Mouse (Mus musculus) forebrain, embryonic 11.5 days (tissue): Measurements from ENCODE around the gene Rab31. TPM values are rescaled to one million over a fixed set of nuclear protein-coding genes. Genes with fewer than 3 reads are reported as not detected.

Experiments used
- ATAC-seq: fragments of 200-750 bp; cut with Nextera tagmentation; replicated peaks from 2 replicates; pipeline ENCODE4 v1.8.0; 2017; ENCODE audit warnings: moderate TSS enrichment; ENCODE audit not compliant: low FRiP score
- DNase-seq: peaks from one replicate; pipeline ENCODE4 v3.0.0-alpha.2; 2017; ENCODE audit warnings: low spot score
- H3K27ac ChIP-seq: fragments of 300-500 bp; sonication (generic); 2 replicates; pipeline ENCODE4 v1.5.1; 2014; ENCODE audit warnings: low read depth, low read length
- H3K27me3 ChIP-seq: fragments of 300-500 bp; sonication (generic); 2 replicates; pipeline ENCODE4 v1.6.1; 2014; ENCODE audit warnings: mild to moderate bottlenecking, low read length, mixed read lengths; ENCODE audit not compliant: control insufficient read depth, insufficient read depth
- H3K36me3 ChIP-seq: fragments of 300-500 bp; sonication (generic); 2 replicates; pipeline ENCODE4 v1.6.1; 2014; ENCODE audit warnings: mild to moderate bottlenecking, low read length, moderate library complexity, mixed read lengths; ENCODE audit not compliant: control insufficient read depth, insufficient read depth
- H3K4me1 ChIP-seq: fragments of 300-500 bp; sonication (generic); replicated peaks from 2 replicates; pipeline ENCODE4 v1.6.1; 2014; ENCODE audit warnings: low read length, mixed read lengths; ENCODE audit not compliant: control insufficient read depth, insufficient read depth
- H3K4me2 ChIP-seq: fragments of 300-500 bp; sonication (generic); 2 replicates; pipeline ENCODE4 v1.6.1; 2014; ENCODE audit warnings: low read depth, mild to moderate bottlenecking, low read length, moderate library complexity, mixed read lengths; ENCODE audit not compliant: severe bottlenecking
- H3K4me3 ChIP-seq: fragments of 300-500 bp; sonication (generic); 2 replicates; pipeline ENCODE4 v1.5.1; 2014; ENCODE audit warnings: low read depth, low read length
- H3K9ac ChIP-seq: fragments of 300-500 bp; sonication (generic); 2 replicates; pipeline ENCODE4 v1.6.1; 2014; ENCODE audit warnings: low read length
- H3K9me3 ChIP-seq: fragments of 300-500 bp; sonication (generic); 2 replicates; pipeline ENCODE4 v1.6.1; 2016; ENCODE audit warnings: low read length, mixed read lengths; ENCODE audit not compliant: control insufficient read depth
- WGBS: fragments of 180-500 bp; shearing (Covaris S2); extraction: QIAGEN DNeasy Blood & Tissue Kit; methylation state at CpG from one replicate; pipeline ENCODE4 v1.1.7; 2014; 5-methylcytosine and 5-hydroxymethylcytosine counted together
- polyA plus RNA-seq: library from polyadenylated mRNA; unstranded; fragments of >200 nt; fragmentation: Nextera tagmentation; extraction: Ambion mirVana; gene quantifications from 2 replicates; pipeline ENCODE4 v1.2.1, GENCODE M21; 2014

The Rab31 gene
- polyA plus RNA-seq, 1 experiment from 2014 or later = 73.4 TPM

DNA sequence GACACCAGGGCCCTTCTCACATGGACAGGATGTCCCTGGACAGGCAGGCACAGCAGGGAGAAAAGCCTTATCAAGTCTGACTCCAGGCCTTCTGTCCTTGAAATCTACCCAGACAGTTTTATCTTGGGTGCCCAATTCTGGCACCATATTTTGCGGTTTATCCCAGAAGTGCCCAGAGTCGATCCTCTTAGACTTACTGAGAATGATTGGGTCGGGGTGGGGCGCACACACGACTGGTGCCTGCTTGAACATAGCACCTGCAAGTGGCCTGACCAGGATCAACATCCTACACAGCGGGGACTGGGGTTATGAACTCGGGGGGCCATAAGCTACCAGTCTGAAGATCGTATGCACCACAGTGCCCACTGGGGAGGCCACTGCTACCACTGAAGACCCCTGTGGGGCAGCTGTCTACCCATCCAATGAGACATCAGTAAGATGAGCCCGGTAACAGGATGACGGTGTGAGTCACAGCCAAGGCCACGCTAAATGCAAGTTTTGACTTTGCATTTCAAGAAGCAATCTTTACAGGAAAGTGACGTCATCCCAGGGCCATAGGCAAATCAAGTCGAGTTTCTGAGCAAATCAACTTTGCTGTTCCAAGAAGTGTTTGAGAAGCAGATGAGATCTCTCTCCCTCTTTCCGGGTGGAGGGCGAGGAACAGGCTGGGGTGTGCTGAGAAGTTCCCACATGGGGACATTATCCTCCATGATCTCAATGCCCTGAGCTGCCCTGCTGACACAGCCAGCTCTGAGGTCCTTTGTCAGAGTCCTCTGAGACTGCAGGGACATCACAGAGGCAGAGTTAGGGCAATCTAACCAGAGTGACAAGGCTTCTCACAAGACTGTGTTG is 32.5 kb downstream of the Rab31 start:
- Histone ChIP-seq H3K9me3 (no peaks in the 10 kb centered on the region), H3K9ac (no peak overlapping the region), H3K27ac (no peak overlapping the region), H3K36me3 (no peaks in the 10 kb centered on the region), H3K4me1 (peaks cover 5% of the 10 kb centered on the region), H3K4me2 (no peak overlapping the region), H3K4me3 (no peak overlapping the region), H3K27me3 (no peaks in the 10 kb centered on the region)
- 88% methylated on average over 15 of the region's 15 CpGs for WGBS
- DNase-seq (no peak), ATAC-seq (no peak)

DNA sequence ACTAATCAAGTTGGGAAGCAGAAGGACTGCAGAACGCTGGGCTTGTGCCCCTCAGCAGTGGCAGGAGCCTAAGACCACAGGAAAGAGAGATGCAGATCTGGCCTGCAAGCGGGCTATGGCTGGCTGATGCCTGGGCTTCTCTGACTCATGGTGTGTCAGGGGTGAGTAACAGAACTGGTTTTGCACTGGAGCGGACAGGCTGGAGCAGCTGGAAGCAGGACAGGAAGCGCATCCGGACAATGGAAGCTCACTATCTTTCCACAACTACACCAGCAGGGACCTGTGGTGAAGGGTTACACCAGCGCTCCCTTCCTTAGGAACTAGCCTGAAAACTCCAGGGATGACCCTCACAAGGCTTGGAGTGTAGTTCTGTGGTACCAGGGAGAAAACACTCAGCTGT is 34.9 kb downstream of the Rab31 start:
- H3K36me3 ChIP-seq = no peaks in the 10 kb centered on the region
- H3K4me2 ChIP-seq = no peak overlapping the region
- no peaks in the 10 kb centered on the region for H3K27me3 ChIP-seq
- H3K4me3 ChIP-seq = no peak overlapping the region
- DNase-seq (no peak), ATAC-seq (no peak)
- peaks cover 4% of the 10 kb centered on the region for H3K4me1 ChIP-seq
- H3K9me3 ChIP-seq = no peaks in the 10 kb centered on the region
- H3K9ac ChIP-seq = no peak overlapping the region
- 85% methylated on average over 6 of the region's 6 CpGs for WGBS
- no peak overlapping the region for H3K27ac ChIP-seq

DNA sequence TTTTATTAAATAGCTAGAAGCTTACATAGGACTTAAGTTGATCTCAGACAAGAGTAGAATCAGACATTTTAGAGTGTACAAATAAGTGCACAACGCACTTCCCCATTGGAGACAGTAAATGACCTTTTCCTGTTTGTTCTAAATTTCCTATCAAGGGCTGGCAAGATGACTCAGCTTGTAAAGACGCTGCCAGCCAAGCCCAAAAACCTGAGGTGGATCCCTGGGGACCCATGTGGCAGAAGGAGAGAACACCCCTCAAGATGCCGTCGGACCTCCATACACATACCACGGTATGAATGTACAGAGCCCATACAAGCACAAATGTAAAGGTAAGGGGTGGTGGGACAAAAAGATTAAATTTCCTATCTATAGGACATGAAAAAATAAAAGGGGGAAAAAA is 35.4 kb downstream of the Rab31 start:
- Histone ChIP-seq H3K36me3 (no peaks in the 10 kb centered on the region), H3K4me1 (peaks cover 2% of the 10 kb centered on the region), H3K9ac (no peak overlapping the region), H3K27me3 (no peaks in the 10 kb centered on the region), H3K27ac (no peak overlapping the region), H3K4me2 (no peak overlapping the region), H3K4me3 (no peak overlapping the region), H3K9me3 (no peaks in the 10 kb centered on the region)
- 95% methylated on average over 5 of the region's 5 CpGs for WGBS
- ATAC-seq = no peak
- no peak for DNase-seq

DNA sequence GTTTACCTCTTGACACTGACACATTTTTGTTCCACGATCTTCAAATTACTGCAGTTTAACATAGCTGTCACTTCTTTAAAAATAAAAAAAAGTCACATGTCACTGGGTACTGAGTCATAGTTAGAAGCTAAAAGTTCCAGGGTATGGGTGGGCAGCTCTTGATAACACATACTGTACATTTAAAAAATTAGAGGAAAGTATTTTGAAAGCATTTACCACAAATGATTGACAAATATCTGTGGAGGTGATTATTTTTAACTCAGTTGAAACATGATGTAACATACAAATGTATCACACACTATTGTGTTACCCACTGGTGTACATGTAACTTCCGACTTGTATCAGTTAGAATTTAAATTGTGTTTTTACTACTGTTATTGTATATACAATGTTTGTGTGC is 37.5 kb downstream of the Rab31 start:
- Histone ChIP-seq H3K4me3 (no peak overlapping the region), H3K27ac (no peak overlapping the region), H3K9ac (no peak overlapping the region), H3K27me3 (no peaks in the 10 kb centered on the region), H3K4me2 (no peak overlapping the region), H3K4me1 (no peaks in the 10 kb centered on the region), H3K36me3 (no peaks in the 10 kb centered on the region), H3K9me3 (no peaks in the 10 kb centered on the region)
- WGBS = 91% methylated on average over 2 of the region's 2 CpGs
- DNase-seq (no peak), ATAC-seq (no peak)

DNA sequence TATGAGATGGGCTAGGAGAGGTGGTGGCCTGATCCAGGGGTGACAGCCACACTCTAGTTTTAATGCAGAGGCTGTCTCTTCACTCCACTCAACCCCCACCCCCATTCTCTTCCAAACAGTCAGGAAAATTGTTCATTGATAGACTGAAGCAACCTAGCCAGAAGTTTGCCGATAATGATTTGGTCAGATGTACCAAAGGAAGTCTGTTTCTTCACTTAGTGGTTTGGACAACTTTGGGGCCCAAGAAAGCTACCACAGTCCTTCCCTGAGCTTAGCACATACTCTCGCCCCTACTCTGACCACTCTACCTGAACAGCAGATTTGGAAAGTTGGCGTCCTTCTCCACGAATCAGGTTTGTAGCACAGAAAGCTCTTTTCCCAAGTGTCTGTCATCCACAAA is 39.9 kb downstream of the Rab31 start:
- DNase-seq (no peak), ATAC-seq (no peak)
- no peaks in the 10 kb centered on the region for H3K36me3 ChIP-seq
- no peak overlapping the region for H3K4me3 ChIP-seq
- no peak overlapping the region for H3K4me2 ChIP-seq
- WGBS = 90% methylated on average over 4 of the region's 4 CpGs
- H3K9ac ChIP-seq = no peak overlapping the region
- H3K27me3 ChIP-seq = no peaks in the 10 kb centered on the region
- no peaks in the 10 kb centered on the region for H3K9me3 ChIP-seq
- H3K4me1 ChIP-seq = no peaks in the 10 kb centered on the region
- H3K27ac ChIP-seq = no peak overlapping the region

DNA sequence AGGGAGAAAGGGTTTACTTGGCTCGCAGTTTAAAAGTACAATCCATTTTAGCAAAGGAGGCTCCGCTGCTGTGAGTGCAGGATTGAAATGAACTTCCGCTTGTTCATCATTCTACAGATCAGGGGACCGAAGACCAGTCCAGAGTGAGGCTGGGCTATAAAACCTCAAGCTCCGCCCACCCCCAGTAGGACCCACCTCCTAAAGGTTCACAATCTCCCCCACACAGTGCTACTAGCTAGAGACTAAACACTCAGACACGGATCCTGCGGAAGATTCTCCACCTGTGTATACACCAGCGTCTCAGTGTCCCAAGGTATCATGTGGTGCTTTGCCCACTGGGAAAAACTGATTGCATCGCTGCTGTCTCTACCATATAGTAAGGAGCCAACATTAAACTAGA is 40.8 kb downstream of the Rab31 start:
- WGBS = 90% methylated on average over 9 of the region's 9 CpGs
- Histone ChIP-seq H3K36me3 (no peaks in the 10 kb centered on the region), H3K4me2 (no peak overlapping the region), H3K4me1 (no peaks in the 10 kb centered on the region), H3K9me3 (no peaks in the 10 kb centered on the region), H3K9ac (no peak overlapping the region), H3K27ac (no peak overlapping the region), H3K27me3 (no peaks in the 10 kb centered on the region), H3K4me3 (no peak overlapping the region)
- ATAC-seq (no peak), DNase-seq (no peak)

DNA sequence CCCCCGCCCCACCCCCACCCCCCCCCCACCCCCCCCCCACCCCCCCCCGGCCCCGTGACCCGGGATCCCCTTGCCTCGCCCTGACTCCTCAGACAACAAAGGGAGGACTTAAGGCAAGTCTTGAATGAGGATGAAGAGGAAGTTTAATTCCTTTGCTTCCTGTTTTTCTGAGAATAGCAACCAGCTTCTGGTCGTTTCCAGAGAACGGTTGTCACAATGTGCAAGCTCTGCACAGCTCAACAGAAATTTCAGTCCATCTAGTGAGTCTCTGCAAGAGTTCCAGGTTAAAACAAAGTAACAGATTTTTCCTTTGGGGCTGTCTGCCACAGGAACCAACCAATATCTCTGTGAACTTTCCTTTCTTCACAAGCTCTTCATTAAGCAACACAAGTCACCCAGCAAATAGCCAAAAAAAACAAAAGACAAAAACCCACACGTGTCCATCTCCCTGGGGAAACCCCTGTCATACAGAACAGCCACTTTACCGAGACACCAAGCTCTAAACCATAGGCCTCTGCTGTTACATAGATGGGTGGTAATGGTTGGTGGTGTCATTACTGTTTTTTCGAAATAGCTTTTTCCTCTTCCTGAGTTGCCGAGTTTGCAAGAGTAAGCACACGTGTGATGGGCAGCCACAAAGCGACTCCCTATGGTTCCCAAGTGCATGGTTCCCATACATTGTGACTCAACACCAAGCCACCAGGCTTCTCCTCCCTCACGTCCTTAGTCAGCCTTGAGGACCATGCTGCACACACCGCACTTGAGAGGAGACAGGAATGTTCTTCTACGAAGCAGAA is 42.4 kb downstream of the Rab31 start:
- ATAC-seq (no peak), DNase-seq (no peak)
- H3K9me3 ChIP-seq = no peaks in the 10 kb centered on the region
- no peaks in the 10 kb centered on the region for H3K36me3 ChIP-seq
- WGBS = 81% methylated on average over 16 of the region's 16 CpGs
- H3K4me2 ChIP-seq = no peak overlapping the region
- H3K4me1 ChIP-seq = peaks cover 2% of the 10 kb centered on the region; the same call in 1 of the 2 replicates
- no peak overlapping the region for H3K4me3 ChIP-seq
- no peak overlapping the region for H3K27ac ChIP-seq
- H3K27me3 ChIP-seq = no peaks in the 10 kb centered on the region
- no peak overlapping the region for H3K9ac ChIP-seq

DNA sequence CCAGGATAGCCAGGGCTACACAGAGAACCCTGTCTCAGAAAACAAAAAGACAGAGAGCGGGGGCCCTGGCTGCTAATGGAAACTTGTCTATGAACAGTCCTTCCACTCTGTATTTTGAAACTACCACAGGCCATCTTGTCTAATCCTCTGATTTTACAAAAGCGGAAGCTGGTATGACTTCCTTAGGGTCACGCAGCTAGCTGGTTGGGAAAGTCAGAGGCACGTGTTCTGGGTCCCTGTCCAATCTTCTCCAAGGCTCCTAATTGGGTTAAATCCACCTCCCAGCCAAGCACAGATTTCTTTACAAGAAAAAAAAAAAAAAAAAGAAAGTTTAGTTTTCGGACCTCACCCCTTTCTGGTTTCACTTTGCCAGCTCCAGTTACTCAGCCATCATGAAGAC is 45.8 kb downstream of the Rab31 start:
- WGBS = 78% methylated on average over 5 of the region's 5 CpGs
- no peaks in the 10 kb centered on the region for H3K9me3 ChIP-seq
- ATAC-seq = no peak

More for the DNA sequence above, 45.8 kb downstream of the Rab31 start:
- Histone ChIP-seq H3K27me3 (no peaks in the 10 kb centered on the region), H3K4me1 (peaks cover 2% of the 10 kb centered on the region; the same call in 1 of the 2 replicates), H3K36me3 (no peaks in the 10 kb centered on the region), H3K4me2 (no peak overlapping the region), H3K9ac (no peak overlapping the region), H3K4me3 (no peak overlapping the region), H3K27ac (no peak overlapping the region)
- DNase-seq = no peak
